Mouse (Mus musculus): ENCODE measurements around the gene Hist1h2bf. TPM values are rescaled to one million over a fixed set of nuclear protein-coding genes. Genes with fewer than 3 reads are reported as not detected.

Hist1h2bf gene
- polyA plus RNA-seq, 1 experiment, result 4.0 TPM

Other genes starting within 250 kb of the Hist1h2bf start
- gene Zfp322a, start 205.0 kb downstream of the Hist1h2bf start, polyA plus RNA-seq (2012; ENCODE audit: low replicate concordance), result 0.58 and 1.2 TPM in 2 replicates
- gene Abt1, start 150.3 kb downstream of the Hist1h2bf start, polyA plus RNA-seq (2012; ENCODE audit: low replicate concordance), result 4.2 and 5.2 TPM in 2 replicates
- gene Btn1a1, start 108.3 kb downstream of the Hist1h2bf start, polyA plus RNA-seq (2012; ENCODE audit: low replicate concordance), result 0.04 TPM in 1 of 2 replicates, not detected in the other
- not detected in 2 replicates for gene Btn2a2, start 85.3 kb downstream of the Hist1h2bf start, polyA plus RNA-seq (2012; ENCODE audit: low replicate concordance)
- 10.6 and 15.4 TPM in 2 replicates for gene Hist1h4h, start 43.1 kb downstream of the Hist1h2bf start, polyA plus RNA-seq (2012; ENCODE audit: low replicate concordance)
- gene Hist1h2af, start 40.3 kb downstream of the Hist1h2bf start, polyA plus RNA-seq (2012; ENCODE audit: low replicate concordance), result 44.2 and 69.4 TPM in 2 replicates
- gene Hist1h3g, start 38.8 kb downstream of the Hist1h2bf start, polyA plus RNA-seq (2012; ENCODE audit: low replicate concordance), result 1.6 and 7.3 TPM in 2 replicates
- 0.36 and 0.54 TPM in 2 replicates for gene Hist1h2bh, start 30.8 kb downstream of the Hist1h2bf start, polyA plus RNA-seq (2012; ENCODE audit: low replicate concordance)
- 2.4 and 2.8 TPM in 2 replicates for gene Hist1h3f, start 30.1 kb downstream of the Hist1h2bf start, polyA plus RNA-seq (2012; ENCODE audit: low replicate concordance)
- 3.8 and 7.2 TPM in 2 replicates for gene Hist1h4f, start 22.5 kb downstream of the Hist1h2bf start, polyA plus RNA-seq (2012; ENCODE audit: low replicate concordance)
- 0.55 and 0.68 TPM in 2 replicates for gene Hist1h1d, start 20.9 kb downstream of the Hist1h2bf start, polyA plus RNA-seq (2012; ENCODE audit: low replicate concordance)
- gene Hist1h3e, start 11.8 kb downstream of the Hist1h2bf start, polyA plus RNA-seq (2012; ENCODE audit: low replicate concordance), result 3.2 and 3.6 TPM in 2 replicates
- 4.8 and 7.7 TPM in 2 replicates for gene Hist1h2ae, start 3.0 kb downstream of the Hist1h2bf start, polyA plus RNA-seq (2012; ENCODE audit: low replicate concordance)
- 4.5 and 23.6 TPM in 2 replicates for gene Hist1h2bg, start 2.8 kb downstream of the Hist1h2bf start, polyA plus RNA-seq (2012; ENCODE audit: low replicate concordance)
- 2.4 and 2.6 TPM in 2 replicates for gene Hist1h2ad, start 185 bp upstream of the Hist1h2bf start, polyA plus RNA-seq (2012; ENCODE audit: low replicate concordance)
- 0.33 and 1.7 TPM in 2 replicates for gene Hist1h3d, start 1.6 kb upstream of the Hist1h2bf start, polyA plus RNA-seq (2012; ENCODE audit: low replicate concordance)
- 12.3 and 12.6 TPM in 2 replicates for gene Hist1h4d, start 7.4 kb upstream of the Hist1h2bf start, polyA plus RNA-seq (2012; ENCODE audit: low replicate concordance)
- 1.4 and 1.7 TPM in 2 replicates for gene Hist1h2be, start 46.9 kb upstream of the Hist1h2bf start, polyA plus RNA-seq (2012; ENCODE audit: low replicate concordance)
- 5.6 and 11.8 TPM in 2 replicates for gene Hist1h1e, start 48.4 kb upstream of the Hist1h2bf start, polyA plus RNA-seq (2012; ENCODE audit: low replicate concordance)
- 0.80 and 1.2 TPM in 2 replicates for gene Hist1h2ac, start 109.8 kb upstream of the Hist1h2bf start, polyA plus RNA-seq (2012; ENCODE audit: low replicate concordance)
- 10.2 and 11.3 TPM in 2 replicates for gene Hist1h2bc, start 110.0 kb upstream of the Hist1h2bf start, polyA plus RNA-seq (2012; ENCODE audit: low replicate concordance)
- gene Hist1h1t, start 121.6 kb upstream of the Hist1h2bf start, polyA plus RNA-seq (2012; ENCODE audit: low replicate concordance), result not detected in 2 replicates
- gene Hist1h4c, start 124.3 kb upstream of the Hist1h2bf start, polyA plus RNA-seq (2012; ENCODE audit: low replicate concordance), result 2.4 and 2.5 TPM in 2 replicates
- gene Hfe, start 136.7 kb upstream of the Hist1h2bf start, polyA plus RNA-seq (2012; ENCODE audit: low replicate concordance), result 12.7 and 34.4 TPM in 2 replicates
- 26.1 and 77.9 TPM in 2 replicates for gene Hist1h1c, start 164.6 kb upstream of the Hist1h2bf start, polyA plus RNA-seq (2012; ENCODE audit: low replicate concordance)
- 0.55 and 4.8 TPM in 2 replicates for gene Hist1h3c, start 171.4 kb upstream of the Hist1h2bf start, polyA plus RNA-seq (2012; ENCODE audit: low replicate concordance)
- gene Hist1h2bb, start 172.5 kb upstream of the Hist1h2bf start, polyA plus RNA-seq (2012; ENCODE audit: low replicate concordance), result 3.5 and 6.0 TPM in 2 replicates
- gene Hist1h2ab, start 176.9 kb upstream of the Hist1h2bf start, polyA plus RNA-seq (2012; ENCODE audit: low replicate concordance), result 4.8 and 6.2 TPM in 2 replicates
- 4.0 TPM in 1 of 2 replicates, not detected in the other for gene Hist1h3b, start 178.1 kb upstream of the Hist1h2bf start, polyA plus RNA-seq (2012; ENCODE audit: low replicate concordance)
- gene Hist1h4b, start 182.8 kb upstream of the Hist1h2bf start, polyA plus RNA-seq (2012; ENCODE audit: low replicate concordance), result 4.4 and 10.3 TPM in 2 replicates
- 5.9 and 9.4 TPM in 2 replicates for gene Hist1h4a, start 187.0 kb upstream of the Hist1h2bf start, polyA plus RNA-seq (2012; ENCODE audit: low replicate concordance)
- gene Hist1h3a, start 188.2 kb upstream of the Hist1h2bf start, polyA plus RNA-seq (2012; ENCODE audit: low replicate concordance), result 1.4 and 5.7 TPM in 2 replicates
- 0.40 and 0.81 TPM in 2 replicates for gene Hist1h1a, start 189.5 kb upstream of the Hist1h2bf start, polyA plus RNA-seq (2012; ENCODE audit: low replicate concordance)
- gene Trim38, start 195.7 kb upstream of the Hist1h2bf start, polyA plus RNA-seq (2012; ENCODE audit: low replicate concordance), result not detected in 2 replicates
- gene Slc17a2, start 232.8 kb upstream of the Hist1h2bf start, polyA plus RNA-seq (2012; ENCODE audit: low replicate concordance), result not detected in 2 replicates